Mouse (Mus musculus) liver, embryonic 14.5 days (tissue): ENCODE data around the gene Cuedc1. TPM values are rescaled to one million over a fixed set of nuclear protein-coding genes. Genes with fewer than 3 reads are reported as not detected.

Experiments used
- ATAC-seq: fragments of 200-750 bp; cut with Nextera tagmentation; 2 replicates; pipeline ENCODE4 v1.8.0; 2017; ENCODE audit warnings: moderate number of reproducible peaks, mild to moderate bottlenecking, moderate library complexity; ENCODE audit not compliant: insufficient read depth
- DNase-seq, 3 experiments: peaks; one replicate each; pipeline ENCODE4 v3.0.0-alpha.2; 2012 to 2013; ENCODE audit warnings: low read depth in 3 of 3, low spot score in 3 of 3
- H3K27ac ChIP-seq: fragments of 300-500 bp; sonication (generic); 2 replicates; pipeline ENCODE4 v1.5.1; 2014; ENCODE audit warnings: moderate library complexity, mild to moderate bottlenecking, control low read depth, inconsistent platforms
- H3K27me3 ChIP-seq: fragments of 300-500 bp; sonication (generic); 2 replicates; pipeline ENCODE4 v1.6.1; 2014; ENCODE audit warnings: mild to moderate bottlenecking, low read length, moderate library complexity; ENCODE audit not compliant: control insufficient read depth, insufficient read depth
- H3K36me3 ChIP-seq: fragments of 300-500 bp; sonication (generic); replicated peaks from 2 replicates; pipeline ENCODE4 v1.6.1; 2014; ENCODE audit warnings: low read depth; ENCODE audit not compliant: control insufficient read depth, insufficient read depth
- H3K4me1 ChIP-seq, 2 experiments: fragments of 200-500 bp in 1 of 2; fragments of 300-500 bp in 1 of 2; sonication (generic) in 1 of 2; replicated peaks; 2 replicates each; pipeline ENCODE4 v1.6.1; 2012 to 2014; ENCODE audit warnings: antibody characterized with exemption in 1 of 2, inconsistent platforms in 1 of 2, low read length in 1 of 2; ENCODE audit not compliant: control insufficient read depth in 2 of 2, insufficient read depth in 2 of 2
- H3K4me2 ChIP-seq: fragments of 300-500 bp; sonication (generic); 2 replicates; pipeline ENCODE4 v1.6.1; 2014; ENCODE audit warnings: low read depth, mild to moderate bottlenecking, control low read depth, moderate library complexity
- H3K4me3 ChIP-seq, 2 experiments: fragments of 200-500 bp in 1 of 2; fragments of 300-500 bp in 1 of 2; sonication (generic) in 1 of 2; 2 replicates each; pipeline ENCODE4 v1.5.1; 2012 to 2014; ENCODE audit warnings: low read depth in 2 of 2, low read length in 2 of 2, mild to moderate bottlenecking in 2 of 2, control low read depth in 1 of 2, inconsistent platforms in 1 of 2, moderate library complexity in 1 of 2; ENCODE audit not compliant: insufficient read depth in 1 of 2
- H3K9ac ChIP-seq: fragments of 300-500 bp; sonication (generic); replicated peaks from 2 replicates; pipeline ENCODE4 v1.6.1; 2014; ENCODE audit warnings: mild to moderate bottlenecking, control low read depth, moderate library complexity
- H3K9me3 ChIP-seq: fragments of 300-500 bp; sonication (generic); 2 replicates; pipeline ENCODE4 v1.6.1; 2016; ENCODE audit warnings: low read length, mixed read lengths; ENCODE audit not compliant: control insufficient read depth
- CTCF ChIP-seq: IDR thresholded peaks from 2 replicates; pipeline ENCODE4 v1.5.1; 2016; ENCODE audit warnings: antibody characterized with exemption, low read depth, control low read depth
- EP300 ChIP-seq: IDR thresholded peaks from 2 replicates; pipeline ENCODE4 v1.6.1; 2016; ENCODE audit warnings: antibody characterized with exemption, low read depth
- WGBS: fragments of 180-500 bp; shearing (Covaris S2); extraction: QIAGEN DNeasy Blood & Tissue Kit; methylation state at CpG from one replicate; pipeline ENCODE4 v1.1.7; 2014; ENCODE audit not compliant: insufficient replicate concordance; 5-methylcytosine and 5-hydroxymethylcytosine counted together
- polyA plus RNA-seq, 2 experiments: library from polyadenylated mRNA; depleted of rRNA in 1 of 2; stranded (reverse) in 1 of 2; unstranded in 1 of 2; fragments of >200 nt; fragmentation: Nextera tagmentation in 1 of 2; extraction: Ambion mirVana in 1 of 2; gene quantifications; 2 replicates each; pipeline versions ENCODE4 v1.2.1 to v1.2.3; 2012 to 2014

The Cuedc1 gene
- polyA plus RNA-seq, 2 experiments: 0.36 to 0.96 TPM

DNA sequence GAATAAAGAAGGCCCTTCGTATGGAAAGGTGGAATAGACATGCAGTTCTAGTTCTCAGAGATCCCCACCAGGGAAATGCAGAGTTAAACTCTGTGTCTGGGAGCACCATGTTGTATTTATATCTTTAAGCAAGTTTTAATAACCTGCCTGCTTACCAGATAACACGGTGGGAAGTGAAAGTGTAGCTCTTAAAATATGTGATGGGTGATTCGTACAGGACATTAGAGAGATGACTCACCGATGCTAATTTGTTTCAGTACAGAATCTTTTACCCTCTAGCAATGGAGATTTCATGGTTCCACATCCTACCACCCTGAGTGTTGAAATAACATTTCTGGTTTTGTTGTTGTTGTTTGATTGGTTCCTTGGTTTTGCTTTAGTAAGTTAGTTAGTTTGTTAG is 27.5 kb upstream of the Cuedc1 start:
- H3K9ac ChIP-seq: no peak overlapping the region; the same call in 1 of the 2 replicates
- DNase-seq: no peak
- TF ChIP-seq CTCF (no peak), EP300 (no peak)
- no peak overlapping the region for H3K4me3 ChIP-seq
- no peaks in the 10 kb centered on the region for H3K27me3 ChIP-seq
- H3K27ac ChIP-seq: no peak overlapping the region
- peak overlapping the region; percentile 98 for H3K4me2 ChIP-seq
- ATAC-seq: no peak
- H3K9me3 ChIP-seq: no peaks in the 10 kb centered on the region
- H3K36me3 ChIP-seq: peaks cover 16% of the 10 kb centered on the region
- H3K4me1 ChIP-seq: peaks cover 15 to 17% of the 10 kb centered on the region in 2 experiments
- 45% methylated on average over 4 of the region's 4 CpGs for WGBS

DNA sequence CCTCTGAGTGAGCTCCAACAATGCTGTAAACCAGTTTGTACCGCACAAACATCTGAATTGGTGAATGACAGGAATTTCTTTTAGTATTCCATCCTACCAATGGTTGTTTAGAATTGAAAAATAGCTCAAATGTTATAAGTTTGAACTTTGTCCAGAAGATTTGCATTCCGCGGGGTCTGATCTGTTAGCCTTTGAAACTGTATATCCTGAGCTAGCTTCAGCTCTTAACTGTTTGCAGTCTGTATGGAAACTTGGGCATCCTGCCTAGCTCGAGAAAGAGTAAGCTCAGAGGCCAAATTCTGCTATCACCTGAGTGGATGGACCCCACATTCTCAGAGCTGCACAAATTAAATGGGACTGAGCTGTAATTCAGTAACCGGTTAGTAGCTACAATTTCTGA is 26.7 kb upstream of the Cuedc1 start:
- DNase-seq: no peak
- TF ChIP-seq EP300: no peak
- TF ChIP-seq CTCF: no peak
- Histone ChIP-seq H3K4me2 (peak overlapping the region; percentile 98), H3K27ac (no peak overlapping the region), H3K4me3 (no peak overlapping the region), H3K9ac (no peak overlapping the region), H3K27me3 (no peaks in the 10 kb centered on the region), H3K9me3 (no peaks in the 10 kb centered on the region), H3K36me3 (peaks cover 23% of the 10 kb centered on the region), H3K4me1 (peaks cover 15 to 17% of the 10 kb centered on the region in 2 experiments)
- WGBS: 79% methylated on average over 5 of the region's 5 CpGs
- ATAC-seq: no peak

GRCm38 (mm10) chr11:88073343-88073875 is 24.4 kb upstream of the Cuedc1 start:
- TF ChIP-seq EP300 (no peak), CTCF (no peak)
- Histone ChIP-seq H3K27ac (no peak overlapping the region), H3K9ac (no peak overlapping the region), H3K9me3 (no peaks in the 10 kb centered on the region), H3K27me3 (no peaks in the 10 kb centered on the region), H3K4me2 (no peak overlapping the region), H3K4me3 (no peak overlapping the region), H3K4me1 (peaks cover 14 to 15% of the 10 kb centered on the region in 2 experiments), H3K36me3 (peaks cover 34% of the 10 kb centered on the region)
- 67% methylated on average over 14 of the region's 14 CpGs for WGBS
- no peak for DNase-seq
- no peak for ATAC-seq

GRCm38 (mm10) chr11:88075701-88076100 is 22.2 kb upstream of the Cuedc1 start:
- H3K4me2 ChIP-seq: no peak overlapping the region
- H3K9me3 ChIP-seq: no peaks in the 10 kb centered on the region
- ATAC-seq (no peak), DNase-seq (no peak)
- H3K27ac ChIP-seq: no peak overlapping the region
- no peak for TF ChIP-seq EP300
- TF ChIP-seq CTCF: no peak
- WGBS: 82% methylated on average over 1 of the region's 1 CpGs
- no peak overlapping the region for H3K4me3 ChIP-seq
- H3K27me3 ChIP-seq: no peaks in the 10 kb centered on the region
- H3K36me3 ChIP-seq: peaks cover 55% of the 10 kb centered on the region
- H3K9ac ChIP-seq: no peak overlapping the region
- peaks cover 2 to 3% of the 10 kb centered on the region in 2 experiments; a peak in 3 of 4 replicates for H3K4me1 ChIP-seq

DNA sequence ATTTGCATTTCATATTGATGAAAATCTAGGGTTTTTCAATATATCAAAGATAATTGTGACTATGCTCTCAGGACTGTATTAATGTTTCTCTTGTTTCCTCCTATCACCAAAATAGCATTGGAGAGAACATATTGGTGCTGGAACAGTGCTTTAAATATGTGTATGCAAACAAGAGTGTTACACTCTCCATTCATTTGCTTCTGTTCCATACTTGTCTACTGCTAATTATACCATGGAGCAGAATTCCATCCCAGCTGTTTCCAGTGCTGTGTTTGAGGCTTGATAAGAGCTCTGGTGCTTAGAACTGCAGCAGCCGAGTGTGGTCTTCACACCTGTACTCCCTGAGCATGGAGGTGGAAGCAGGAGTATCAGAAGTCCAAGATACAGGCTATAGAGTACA is 21.5 kb upstream of the Cuedc1 start:
- peaks cover 62% of the 10 kb centered on the region for H3K36me3 ChIP-seq

More for the DNA sequence above, 21.5 kb upstream of the Cuedc1 start:
- TF ChIP-seq EP300 (no peak), CTCF (no peak)
- no peak for ATAC-seq
- Histone ChIP-seq H3K27me3 (no peaks in the 10 kb centered on the region), H3K9ac (no peak overlapping the region), H3K9me3 (no peaks in the 10 kb centered on the region), H3K4me1 (peaks cover 0 to 3% of the 10 kb centered on the region in 2 experiments; a peak in 2 of 4 replicates), H3K4me2 (no peak overlapping the region), H3K27ac (no peak overlapping the region), H3K4me3 (no peak overlapping the region)
- DNase-seq: no peak
- WGBS: 56% methylated on average over 1 of the region's 1 CpGs
